Mouse (Mus musculus) cerebellum, adult 9-10 months (tissue): ENCODE results near the gene Gfra1.
A peak's percentile ranks its signal among the peaks of the same experiment; 100 is the strongest.

Experiments
- DNase-seq: peaks from one replicate; pipeline ENCODE4 v3.0.0; 2022

The Gfra1 gene

GRCm38 (mm10) chr19:58243604-58244003 lies 212.1 kb downstream of the Gfra1 start:
- DNase-seq = no peak

GRCm38 (mm10) chr19:58238325-58238724 lies 217.4 kb downstream of the Gfra1 start:
- DNase-seq = no peak

GRCm38 (mm10) chr19:58227725-58228124 lies 228.0 kb downstream of the Gfra1 start:
- no peak for DNase-seq

- DNase-seq = no peak
Observed at GRCm38 (mm10) chr19:58226882-58227281, 228.8 kb downstream of the Gfra1 start.

- no peak for DNase-seq
Observed at GRCm38 (mm10) chr19:58220061-58220831, 235.5 kb downstream of the Gfra1 start.

GRCm38 (mm10) chr19:58217591-58217990 lies 238.1 kb downstream of the Gfra1 start:
- DNase-seq = no peak

GRCm38 (mm10) chr19:58206496-58207044 lies 249.1 kb downstream of the Gfra1 start:
- DNase-seq = peak; percentile 28

- no peak for DNase-seq
Observed at GRCm38 (mm10) chr19:58205470-58205869, 250.2 kb downstream of the Gfra1 start.

- no peak for DNase-seq
Observed at GRCm38 (mm10) chr19:58202627-58203026, 253.1 kb downstream of the Gfra1 start.

GRCm38 (mm10) chr19:58199679-58200078 lies 256.0 kb downstream of the Gfra1 start:
- no peak for DNase-seq

GRCm38 (mm10) chr19:58193733-58194456 lies 261.8 kb downstream of the Gfra1 start:
- no peak for DNase-seq

- DNase-seq = no peak
Observed at GRCm38 (mm10) chr19:58190947-58191346, 264.8 kb downstream of the Gfra1 start.

GRCm38 (mm10) chr19:58186558-58186957 lies 269.2 kb downstream of the Gfra1 start:
- peak; percentile 20 for DNase-seq
